Mouse (Mus musculus): ENCODE data around the gene Hapln2.

Hapln2 gene

GRCm38 (mm10) chr3:88027434-88028186 is at the start of gene Hapln2:
Hapln2 (minus strand) TSS chr3:88027583.
- no peak for DNase-seq (ENCODE audit: extremely low spot score, low read depth, low spot score)

- DNase-seq (ENCODE audit: extremely low spot score, low read depth, low spot score), result no peak
These were observed 47.4 kb upstream of the Hapln2 start for GRCm38 (mm10) chr3:88074766-88075165.

- DNase-seq (ENCODE audit: extremely low spot score, low read depth, low spot score), result no peak
These were observed 47.0 kb upstream of the Hapln2 start for GRCm38 (mm10) chr3:88074351-88074750.

GRCm38 (mm10) chr3:88073631-88074030 is 46.2 kb upstream of the Hapln2 start:
- no peak for DNase-seq (ENCODE audit: extremely low spot score, low read depth, low spot score)

- peak; percentile 73 for DNase-seq (ENCODE audit: extremely low spot score, low read depth, low spot score)
These were observed 44.4 kb upstream of the Hapln2 start for GRCm38 (mm10) chr3:88071783-88072182.

- no peak for DNase-seq (ENCODE audit: extremely low spot score, low read depth, low spot score)
These were observed 41.0 kb upstream of the Hapln2 start for GRCm38 (mm10) chr3:88068386-88068785.

- DNase-seq (ENCODE audit: extremely low spot score, low read depth, low spot score), result peak; percentile 54
These were observed 30.7 kb upstream of the Hapln2 start, which contains the start of gene Naxe for GRCm38 (mm10) chr3:88057902-88058696. Naxe (minus strand) TSS chr3:88058495.

- DNase-seq (ENCODE audit: extremely low spot score, low read depth, low spot score), result no peak
These were observed 29.6 kb upstream of the Hapln2 start for GRCm38 (mm10) chr3:88057030-88057429.

GRCm38 (mm10) chr3:88049532-88049931 is 22.1 kb upstream of the Hapln2 start:
- no peak for DNase-seq (ENCODE audit: extremely low spot score, low read depth, low spot score)

GRCm38 (mm10) chr3:88042661-88043421 is 15.5 kb upstream of the Hapln2 start, which contains the start of gene Gpatch4:
Gpatch4 (plus strand) TSS chr3:88043108.
- peak; percentile 98 for DNase-seq (ENCODE audit: extremely low spot score, low read depth, low spot score)

- no peak for DNase-seq (ENCODE audit: extremely low spot score, low read depth, low spot score)
These were observed 8.3 kb upstream of the Hapln2 start for GRCm38 (mm10) chr3:88035561-88036293.

GRCm38 (mm10) chr3:88033506-88033905 is 6.1 kb upstream of the Hapln2 start:
- DNase-seq (ENCODE audit: extremely low spot score, low read depth, low spot score), result no peak

- no peak for DNase-seq (ENCODE audit: extremely low spot score, low read depth, low spot score)
These were observed 3.4 kb upstream of the Hapln2 start for GRCm38 (mm10) chr3:88030608-88031395.

- DNase-seq (ENCODE audit: extremely low spot score, low read depth, low spot score), result no peak
These were observed 560 bp downstream of the Hapln2 start for GRCm38 (mm10) chr3:88026823-88027222.

- DNase-seq (ENCODE audit: extremely low spot score, low read depth, low spot score), result no peak
These were observed 4.0 kb downstream of the Hapln2 start for GRCm38 (mm10) chr3:88023192-88024074.

- DNase-seq (ENCODE audit: extremely low spot score, low read depth, low spot score), result no peak
These were observed 4.8 kb downstream of the Hapln2 start for GRCm38 (mm10) chr3:88022322-88023191.

- no peak for DNase-seq (ENCODE audit: extremely low spot score, low read depth, low spot score)
These were observed 16.6 kb downstream of the Hapln2 start for GRCm38 (mm10) chr3:88010634-88011265.
